Mouse (Mus musculus) ES-E14 (cell line): Measurements from ENCODE around the gene Gm21887. TPM values are rescaled to one million over a fixed set of nuclear protein-coding genes. Genes with fewer than 3 reads are reported as not detected.
"Not testable (repeated sequence)": the region's sequence is repeated elsewhere in the genome, so short reads cannot be mapped to it uniquely, and the experiment has no call there.

Source experiments
- DNase-seq: peaks from one replicate; pipeline ENCODE4 v3.0.0-alpha.2; 2013; ENCODE audit warnings: low read depth, low spot score
- H3K27ac ChIP-seq: 2 replicates; pipeline ENCODE4 v1.5.1; 2012; ENCODE audit warnings: low read depth, mild to moderate bottlenecking, low read length, moderate library complexity, mixed read lengths; ENCODE audit not compliant: poor library complexity, insufficient read depth, severe bottlenecking
- H3K36me3 ChIP-seq: 2 replicates; pipeline ENCODE4 v1.6.1; 2012; ENCODE audit warnings: mild to moderate bottlenecking, low read length, moderate library complexity, mixed read lengths; ENCODE audit not compliant: control insufficient read depth, poor library complexity, insufficient read depth, severe bottlenecking
- H3K4me1 ChIP-seq, 2 experiments: fragments of 150-350 bp in 1 of 2; sonication (generic) in 1 of 2; 2 replicates each; pipeline ENCODE4 v1.6.1; 2012; ENCODE audit warnings: low read length in 2 of 2, mild to moderate bottlenecking in 1 of 2, mixed read lengths in 1 of 2; ENCODE audit not compliant: control insufficient read depth in 2 of 2, insufficient read depth in 2 of 2, poor library complexity in 1 of 2
- H3K4me3 ChIP-seq, 2 experiments: fragments of 150-350 bp in 1 of 2; sonication (generic) in 1 of 2; 2 replicates each; pipeline ENCODE4 v1.5.1; 2012; ENCODE audit warnings: low read length in 2 of 2, low read depth in 1 of 2, mild to moderate bottlenecking in 1 of 2, mixed read lengths in 1 of 2; ENCODE audit not compliant: insufficient read depth in 1 of 2, poor library complexity in 1 of 2, severe bottlenecking in 1 of 2
- H3K9ac ChIP-seq: 2 replicates; pipeline ENCODE4 v1.6.1; 2012; ENCODE audit warnings: low read depth, mild to moderate bottlenecking, low read length, mixed read lengths; ENCODE audit not compliant: poor library complexity, insufficient read depth, severe bottlenecking
- H3K9me3 ChIP-seq: fragments of 150-350 bp; sonication (generic); 2 replicates; pipeline ENCODE4 v1.6.1; 2012; ENCODE audit warnings: low read depth, mild to moderate bottlenecking, low read length; ENCODE audit not compliant: control insufficient read depth, insufficient read depth
- in situ Hi-C, 2 experiments: fragments of 600-800 bp; cut with MboI; formaldehyde crosslinking; loops; one replicate each; pipeline ENCODE4 v1.15.1; 2025; ENCODE audit warnings: low sequenced_read_pairs in 2 of 2, inconsistent platforms in 1 of 2; ENCODE audit not compliant: unreplicated experiment in 2 of 2
- total RNA-seq: library from RNA; depleted of rRNA; stranded (reverse); fragments of 300-350 nt; gene quantifications from 2 replicates; pipeline ENCODE4 v1.2.3, GENCODE M21; 2012

Gm21887 gene
- total RNA-seq, 1 experiment = 165 TPM

DNA sequence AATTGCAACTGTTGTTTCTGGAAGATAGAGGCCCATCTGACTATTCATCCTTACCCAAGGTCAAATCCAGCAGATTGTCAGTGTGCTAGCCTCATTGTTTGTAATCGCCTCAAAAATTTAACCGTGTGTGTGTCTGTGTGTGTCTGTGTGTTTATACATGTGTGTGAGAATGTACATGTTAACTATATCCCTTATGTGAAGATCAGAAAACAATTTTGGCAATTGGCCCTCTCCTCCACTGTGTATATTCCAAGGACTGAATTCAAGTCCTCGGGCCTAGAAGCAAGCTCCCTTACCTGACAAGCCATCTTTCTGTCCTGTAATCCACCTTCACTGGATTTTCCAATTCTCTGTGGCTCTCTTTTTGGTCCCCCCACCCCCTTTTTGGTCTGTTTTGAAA is 35.7 kb upstream of the Gm21887 start:
- Histone ChIP-seq H3K36me3 (peaks cover 76% of the 10 kb centered on the region), H3K9me3 (peaks cover 74% of the 10 kb centered on the region)
- H3K27ac ChIP-seq, H3K4me3 ChIP-seq, H3K4me1 ChIP-seq, in situ Hi-C loops, H3K9ac ChIP-seq: not testable (repeated sequence)
- DNase-seq = peak; percentile 39

DNA sequence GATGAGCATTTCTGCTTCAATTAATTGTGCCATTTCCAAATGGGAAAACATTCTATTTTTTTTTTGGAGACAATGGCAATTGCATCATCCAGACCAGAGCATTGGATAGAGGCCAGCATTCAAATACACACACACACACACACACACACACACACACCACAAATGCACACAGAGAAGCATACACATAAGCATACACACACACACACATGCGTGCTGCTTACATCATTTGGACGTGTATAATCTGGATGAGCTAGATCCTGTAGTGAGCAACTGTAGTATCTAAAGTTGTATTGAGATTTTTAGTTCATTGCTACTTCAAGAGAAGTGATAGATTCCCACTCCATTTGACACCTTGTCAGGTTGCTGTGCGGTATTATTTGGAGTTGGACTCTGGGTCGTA is 35.0 kb upstream of the Gm21887 start:
- H3K4me3 ChIP-seq, H3K9ac ChIP-seq, H3K4me1 ChIP-seq, H3K27ac ChIP-seq, in situ Hi-C loops: not testable (repeated sequence)
- DNase-seq = peak; percentile 34
- Histone ChIP-seq H3K9me3 (peaks cover 78% of the 10 kb centered on the region), H3K36me3 (peaks cover 82% of the 10 kb centered on the region)

DNA sequence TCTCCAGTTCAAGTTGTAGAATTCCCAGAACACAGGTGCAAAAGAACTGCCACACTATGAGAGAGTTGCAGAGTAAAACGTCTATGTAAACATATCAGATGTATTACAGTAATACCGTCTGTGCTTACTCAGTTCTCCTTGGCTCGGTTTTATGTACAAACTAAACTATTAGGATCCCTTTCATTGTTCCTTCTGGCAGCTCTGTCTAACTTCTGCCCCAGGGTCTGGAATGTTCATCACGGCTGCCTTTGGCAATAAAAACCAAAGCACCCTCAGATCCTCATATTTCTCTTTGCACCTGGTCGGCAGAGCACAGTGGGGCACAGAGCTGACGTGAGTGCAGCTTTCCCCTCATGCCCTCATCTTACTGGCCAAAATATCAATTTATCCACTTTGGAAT is 34.5 kb upstream of the Gm21887 start:
- H3K4me1 ChIP-seq, in situ Hi-C loops, H3K9ac ChIP-seq, H3K4me3 ChIP-seq, H3K27ac ChIP-seq: not testable (repeated sequence)
- peak; percentile 35 for DNase-seq
- H3K9me3 ChIP-seq = peaks cover 80% of the 10 kb centered on the region
- H3K36me3 ChIP-seq = peaks cover 83% of the 10 kb centered on the region

DNA sequence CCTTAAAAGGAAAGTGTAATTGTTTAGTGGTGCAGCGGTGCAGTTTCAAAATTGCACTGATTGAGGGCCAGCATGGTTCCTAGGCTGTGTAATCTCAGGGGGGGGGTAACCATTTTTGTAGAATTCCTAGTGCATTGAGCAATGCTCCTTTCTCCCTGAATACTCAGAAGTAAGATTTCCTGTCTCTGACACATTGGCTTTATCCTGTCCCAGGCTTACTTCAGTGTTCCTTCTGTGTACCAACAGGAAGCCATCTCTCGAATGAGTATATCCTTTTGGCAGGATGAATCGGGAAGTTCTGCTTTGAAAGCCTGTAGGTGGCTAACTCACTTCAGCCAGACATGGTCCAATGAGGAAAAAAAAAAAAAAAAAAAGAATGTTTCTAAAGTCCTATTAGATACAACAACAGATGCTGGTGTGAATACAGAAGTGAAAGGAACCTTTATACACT is 33.8 kb upstream of the Gm21887 start:
- H3K27ac ChIP-seq, H3K9ac ChIP-seq, H3K4me1 ChIP-seq, H3K4me3 ChIP-seq, in situ Hi-C loops: not testable (repeated sequence)
- H3K36me3 ChIP-seq = peaks cover 82% of the 10 kb centered on the region
- DNase-seq = peak; percentile 29
- H3K9me3 ChIP-seq = peaks cover 77% of the 10 kb centered on the region

DNA sequence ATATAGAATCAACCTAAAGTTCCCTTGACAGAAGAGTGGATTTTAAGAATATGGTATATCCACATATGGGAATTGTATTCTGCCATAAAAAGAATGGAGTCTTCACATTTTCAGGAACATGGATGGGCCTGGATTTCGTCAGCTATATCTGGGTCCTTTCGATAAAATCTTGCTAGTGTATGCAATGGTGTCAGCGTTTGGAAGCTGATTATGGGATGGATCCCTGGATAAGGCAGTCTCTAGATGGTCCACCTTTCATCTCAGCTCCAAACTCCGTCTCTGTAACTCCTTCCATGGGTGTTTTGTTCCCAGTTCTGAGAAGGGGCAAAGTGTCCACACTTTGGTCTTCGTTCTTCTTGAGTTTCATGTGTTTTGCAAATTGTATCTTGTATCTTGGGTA is 33.1 kb upstream of the Gm21887 start:
- in situ Hi-C loops, H3K27ac ChIP-seq, H3K4me1 ChIP-seq, H3K9ac ChIP-seq, H3K4me3 ChIP-seq: not testable (repeated sequence)
- Histone ChIP-seq H3K36me3 (peaks cover 83% of the 10 kb centered on the region), H3K9me3 (peaks cover 74% of the 10 kb centered on the region)
- peak; percentile 15 for DNase-seq

DNA sequence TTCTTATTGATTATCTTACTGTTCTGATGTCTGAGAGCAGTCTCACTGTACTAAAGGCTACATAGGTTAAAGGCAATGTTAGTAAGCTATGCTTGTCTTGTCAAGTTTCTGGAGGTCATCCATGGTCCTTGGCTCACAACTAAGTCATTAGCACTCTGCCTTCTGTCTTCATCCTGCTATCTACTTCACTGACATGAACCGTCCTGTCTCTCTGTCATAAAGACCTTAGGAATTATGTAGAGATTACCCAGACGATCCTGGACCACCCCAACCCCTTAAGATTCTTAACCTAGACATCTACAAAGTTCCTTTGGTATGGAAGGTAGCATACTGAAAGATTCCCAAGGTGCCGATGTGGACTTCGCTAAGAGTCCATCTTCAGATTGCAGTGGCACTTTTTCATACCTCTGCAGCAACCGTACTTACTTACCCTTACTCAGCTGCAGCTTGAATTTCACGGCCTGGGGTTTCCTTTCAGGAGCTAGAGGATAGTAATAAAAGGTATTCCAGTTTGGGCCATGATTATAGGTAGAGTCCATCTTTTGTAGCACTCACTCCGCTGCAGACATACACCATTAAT is 31.5 kb upstream of the Gm21887 start:
- H3K4me1 ChIP-seq, H3K4me3 ChIP-seq, in situ Hi-C loops, H3K9ac ChIP-seq: not testable (repeated sequence)
- DNase-seq = peak; percentile 59
- Histone ChIP-seq H3K36me3 (peaks cover 77% of the 10 kb centered on the region), H3K9me3 (peaks cover 74% of the 10 kb centered on the region), H3K27ac (peak overlapping the region; percentile 9; the same call in 1 of the 2 replicates)

DNA sequence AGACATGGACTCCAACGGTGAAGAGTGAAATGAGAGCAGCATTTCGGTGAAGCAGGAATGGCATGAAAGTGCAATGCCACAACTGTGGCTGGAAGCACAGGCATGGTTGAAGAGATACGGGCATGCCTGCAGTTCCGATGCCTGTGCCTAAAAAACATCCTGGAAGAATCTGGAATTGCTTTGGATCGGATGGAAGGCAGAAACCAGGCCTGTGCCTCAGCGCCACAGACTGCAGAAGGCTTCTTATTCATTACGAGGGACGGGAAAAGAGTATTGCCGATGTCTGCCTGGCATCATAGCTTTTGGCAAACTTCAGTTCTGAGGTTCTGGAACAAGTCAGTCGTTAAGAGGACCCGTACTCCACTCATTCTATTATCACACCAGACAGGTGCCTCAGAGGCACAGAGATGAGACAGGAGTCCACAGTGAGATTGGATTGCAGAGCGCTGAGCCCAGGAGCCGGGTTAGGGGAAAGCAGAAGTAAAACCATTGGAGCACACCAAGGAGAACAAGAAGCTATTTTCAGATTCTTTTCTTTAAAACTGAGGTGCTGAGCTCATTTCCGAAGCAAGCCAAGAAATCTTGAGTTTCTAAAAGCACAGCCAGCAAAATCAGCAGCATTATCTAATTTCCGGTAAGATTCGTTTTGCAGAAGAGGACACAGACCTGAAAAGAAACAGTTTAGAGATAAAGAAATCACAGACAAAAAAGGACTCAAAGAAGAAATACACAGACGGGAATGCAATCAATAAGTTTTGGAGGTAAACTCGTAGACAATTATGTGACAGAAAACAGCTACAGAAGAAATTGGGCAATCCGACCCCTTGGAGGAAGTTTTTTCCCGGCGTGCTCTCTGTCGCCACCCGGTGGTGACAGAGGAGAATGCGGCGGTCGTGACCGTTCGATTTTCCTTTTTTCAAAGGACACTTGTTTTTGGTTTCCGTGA is 30.8 kb upstream of the Gm21887 start:
- Histone ChIP-seq H3K27ac (peak overlapping the region; percentile 9; the same call in 1 of the 2 replicates), H3K36me3 (peaks cover 79% of the 10 kb centered on the region), H3K9me3 (peaks cover 75% of the 10 kb centered on the region)
- H3K9ac ChIP-seq, H3K4me3 ChIP-seq, in situ Hi-C loops, H3K4me1 ChIP-seq: not testable (repeated sequence)
- DNase-seq = peak; percentile 80

DNA sequence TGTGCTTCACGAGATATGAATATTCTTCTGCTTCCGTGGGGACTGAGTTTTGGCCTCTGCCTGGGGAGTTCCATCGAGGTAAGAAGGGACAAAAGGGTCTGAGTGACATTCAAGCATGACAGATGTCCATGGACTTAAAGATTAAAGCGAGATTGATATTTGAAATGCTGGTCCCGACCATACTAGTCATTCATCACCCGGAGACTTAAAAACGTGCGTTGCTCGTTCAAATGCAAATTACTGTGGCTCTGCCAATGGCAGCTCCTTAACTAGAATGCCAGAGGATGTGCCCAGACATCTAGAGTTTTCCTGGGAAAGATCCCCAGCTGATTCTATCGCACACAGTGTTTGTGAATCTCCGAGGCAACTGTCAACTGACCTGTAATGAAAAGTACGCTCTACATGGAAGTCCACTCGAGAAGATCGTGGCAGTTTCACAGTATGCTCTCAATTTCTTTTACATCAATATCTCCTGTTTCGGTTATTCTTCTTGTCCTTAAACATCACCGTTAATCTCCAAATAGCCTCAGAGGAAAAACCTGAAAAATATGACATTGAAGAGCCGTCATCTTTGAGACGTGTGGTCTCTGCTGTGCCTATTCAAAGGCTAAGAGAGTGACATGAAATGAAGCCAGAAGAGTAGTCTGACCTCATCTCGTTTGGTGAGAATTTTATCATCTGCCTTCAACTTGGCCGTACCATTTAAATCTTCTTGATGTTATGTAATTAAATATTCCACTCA is 29.8 kb upstream of the Gm21887 start:
- peak; percentile 43 for DNase-seq
- H3K4me1 ChIP-seq, H3K4me3 ChIP-seq, H3K9ac ChIP-seq, in situ Hi-C loops, H3K27ac ChIP-seq: not testable (repeated sequence)
- H3K36me3 ChIP-seq = peaks cover 82% of the 10 kb centered on the region
- H3K9me3 ChIP-seq = peaks cover 75% of the 10 kb centered on the region
